Comparison of ENCODE assay signal across 21 mouse cellular contexts in the genomic region with DNA sequence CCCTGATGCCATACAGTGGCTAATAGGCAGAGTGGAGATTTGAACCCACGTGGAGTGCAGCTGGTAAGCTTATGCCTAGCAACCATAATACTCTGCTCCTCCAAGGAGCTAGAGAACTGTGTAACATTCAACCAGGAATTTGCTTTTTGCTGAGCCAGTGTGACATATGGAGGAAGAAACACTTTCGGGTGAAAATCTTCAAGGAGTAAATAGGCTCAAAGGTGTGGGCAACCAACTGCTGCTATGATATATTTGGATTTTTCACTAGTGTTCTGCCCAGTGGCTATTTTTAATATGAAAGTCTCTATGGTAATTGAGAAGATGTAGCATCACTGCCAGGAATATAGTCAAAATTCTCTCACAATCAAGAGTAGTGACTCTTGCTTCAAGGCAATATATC.
DNase-seq lines count a peak whose midpoint lies in the region.
"Had no signal": no experiment of that assay in that cellular context is flagged by ENCODE, and none has a peak within 500 bp of the region (broad histone marks: within the 10 kb centered on the region; RNA-seq: fewer than 3 reads in every experiment).

No protein-coding gene starts in this region.

- peak; percentile 37 for DNase-seq in layer of hippocampus, adult 9-11 months
- no peak for DNase-seq in layer of hippocampus, adult 9-10 months (ENCODE audit: low spot score)
- DNase-seq in brain, embryonic 18.5 days (ENCODE audit: low read depth, low spot score) = peak; percentile 22
- peak; percentile 59 to 70 for DNase-seq in left cerebral cortex, adult 9 months (ENCODE audit: low spot score in 2 of 2)
- DNase-seq in right cerebral cortex, postnatal 25 days = peak; percentile 46
- no peak for DNase-seq in urinary bladder, postnatal 14 days (ENCODE audit: low spot score)
- DNase-seq in adrenal gland, postnatal 10 days = no peak
- DNase-seq: adrenal gland, adult 2 months; cerebellum, adult 18-20 months; cerebellum, postnatal 25 days; gastrocnemius, postnatal 10 days; heart, postnatal 10 days; kidney, adult 11 months; kidney, postnatal 14 days; layer of hippocampus, postnatal 36 days; liver; lung, embryonic 14.5 days; lung, postnatal 14 days; midbrain, embryonic 14.5 days; thymus, adult 18-20 months; thymus, postnatal 25 days had no signal

Comparison
In these comparisons a context has a peak if more than half of its experiments do, and no peak if none do; other contexts are left out.
1. DNase-seq: peak in layer of hippocampus, adult 9-11 months (single experiment), brain, embryonic 18.5 days (single experiment), left cerebral cortex, adult 9 months (2 of 2) and right cerebral cortex, postnatal 25 days (single experiment); none in layer of hippocampus, adult 9-10 months (single experiment), urinary bladder, postnatal 14 days (single experiment) and adrenal gland, postnatal 10 days (single experiment).